Mouse (Mus musculus) cerebral cortex, adult 2 months (tissue): ENCODE data around the gene Sh2d3c.

Experiments
- WGBS: fragments of 180-500 bp; shearing (Covaris S2); methylation state at CpG from one replicate; pipeline ENCODE4 v1.1.7; 2018; 5-methylcytosine and 5-hydroxymethylcytosine counted together

Gene Sh2d3c

DNA sequence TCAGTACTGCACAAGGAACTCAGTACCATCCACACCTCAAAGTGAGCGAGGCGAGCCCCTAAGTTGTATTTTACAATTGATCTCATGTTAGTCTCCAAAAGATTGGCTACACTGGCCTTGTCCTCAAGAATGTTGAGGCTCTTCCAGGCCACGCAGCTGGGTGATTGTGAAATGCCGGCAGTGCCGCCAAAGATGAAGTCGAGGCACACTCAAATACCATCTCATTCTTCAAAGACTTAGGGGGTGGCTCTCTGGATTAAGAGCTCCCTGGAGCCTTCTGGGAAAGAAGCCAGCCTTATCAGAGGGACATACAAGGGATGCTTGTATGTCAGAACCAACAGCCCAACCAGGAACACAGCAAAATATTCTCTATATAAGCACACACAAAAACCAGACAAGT is 70.4 kb downstream of the Sh2d3c start:
- WGBS, result 38% methylated on average over 6 of the region's 6 CpGs

DNA sequence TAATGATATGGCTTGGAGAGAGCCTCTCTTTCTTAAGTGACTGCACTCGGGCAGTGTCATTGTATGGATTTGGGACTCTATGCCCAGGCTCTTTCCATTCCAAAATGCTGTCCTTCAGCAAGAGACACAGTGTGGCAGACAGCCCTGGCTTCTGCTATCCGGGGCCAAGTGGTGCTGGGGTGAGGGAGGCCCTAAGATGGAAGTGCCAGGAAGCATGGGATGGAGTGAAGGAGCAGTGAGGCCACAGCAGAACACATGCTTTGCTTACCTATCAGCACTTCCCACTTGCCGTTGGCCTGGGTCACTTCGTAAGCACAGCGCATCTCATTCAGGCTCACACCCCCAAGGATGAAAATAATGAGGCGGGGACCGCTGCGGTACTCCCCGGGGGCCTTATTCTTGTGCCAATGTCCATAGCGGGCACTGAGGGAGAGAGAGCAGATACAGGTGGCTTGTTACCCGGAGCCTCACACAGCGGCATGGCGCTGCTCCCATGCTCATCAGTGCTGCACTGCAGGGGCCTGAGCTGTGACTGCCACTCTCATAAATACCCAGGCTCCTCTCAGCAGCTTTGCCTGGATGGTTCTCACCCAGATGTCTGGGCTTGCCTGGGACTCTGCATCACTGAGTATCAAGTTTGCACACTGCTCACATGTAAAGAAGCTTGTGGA is 75.0 kb downstream of the Sh2d3c start:
- 79% methylated on average over 13 of the region's 13 CpGs for WGBS

DNA sequence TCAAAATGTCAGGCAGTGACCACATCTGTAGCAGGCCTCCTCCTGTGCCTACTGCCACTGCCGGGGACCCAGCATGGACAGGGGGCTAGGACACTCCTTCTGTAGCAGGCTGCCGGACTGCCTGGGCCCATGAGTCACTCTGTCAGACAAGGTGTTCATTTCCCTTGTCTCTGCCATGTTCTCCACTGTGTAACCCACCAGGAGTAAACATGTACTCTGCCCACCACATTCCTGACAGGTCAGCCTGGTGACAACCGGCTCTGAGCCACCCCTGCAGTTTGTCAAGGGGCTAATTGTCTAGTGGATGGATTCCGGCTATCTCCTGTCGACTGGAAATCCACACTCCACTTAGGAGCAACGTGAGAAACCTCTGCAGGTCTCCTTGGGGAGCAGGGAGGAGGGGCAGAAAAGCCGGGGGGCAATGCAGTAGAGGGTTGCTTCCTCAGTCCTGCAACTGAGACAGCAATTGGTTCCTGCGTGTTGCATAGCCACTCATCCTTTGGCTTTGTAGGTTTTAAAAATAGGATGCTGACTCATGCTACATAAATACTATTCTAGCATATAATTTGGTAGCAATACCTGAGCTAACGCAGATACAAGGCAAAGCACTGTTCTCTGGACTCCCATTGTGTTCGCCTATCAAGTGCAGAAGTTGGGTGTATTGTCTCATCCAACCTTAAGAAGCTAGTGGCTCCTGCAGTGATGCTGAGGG is 77.6 kb downstream of the Sh2d3c start:
- 48% methylated on average over 10 of the region's 10 CpGs for WGBS
